Mouse (Mus musculus) forebrain, postnatal 0 days (tissue): ENCODE results near the gene Srrm1. TPM values are rescaled to one million over a fixed set of nuclear protein-coding genes. Genes with fewer than 3 reads are reported as not detected.

Experiments
- ATAC-seq: fragments of 200-750 bp; cut with Nextera tagmentation; 2 replicates; pipeline ENCODE4 v1.8.0; 2017; ENCODE audit warnings: mild to moderate bottlenecking, moderate library complexity
- DNase-seq: peaks from one replicate; pipeline ENCODE4 v3.0.0-alpha.2; 2015
- H3K27ac ChIP-seq: fragments of 300-500 bp; sonication (generic); 2 replicates; pipeline ENCODE4 v1.5.1; 2014; ENCODE audit warnings: low read depth, mild to moderate bottlenecking, antibody characterized with exemption, low read length, moderate library complexity, mixed read lengths
- H3K27me3 ChIP-seq: fragments of 300-500 bp; sonication (generic); 2 replicates; pipeline ENCODE4 v1.6.1; 2014; ENCODE audit warnings: mild to moderate bottlenecking, low read length, mixed read lengths; ENCODE audit not compliant: insufficient read depth
- H3K36me3 ChIP-seq: fragments of 300-500 bp; sonication (generic); 2 replicates; pipeline ENCODE4 v1.6.1; 2014; ENCODE audit warnings: mild to moderate bottlenecking, moderate library complexity; ENCODE audit not compliant: insufficient read depth
- H3K4me1 ChIP-seq: fragments of 300-500 bp; sonication (generic); 2 replicates; pipeline ENCODE4 v1.6.1; 2014; ENCODE audit warnings: antibody characterized with exemption; ENCODE audit not compliant: insufficient read depth
- H3K4me2 ChIP-seq: fragments of 300-500 bp; sonication (generic); 2 replicates; pipeline ENCODE4 v1.6.1; 2014; ENCODE audit warnings: low read depth, mild to moderate bottlenecking, moderate library complexity
- H3K4me3 ChIP-seq: fragments of 300-500 bp; sonication (generic); 2 replicates; pipeline ENCODE4 v1.5.1; 2014; ENCODE audit warnings: low read depth, low read length, mixed read lengths
- H3K9ac ChIP-seq: fragments of 300-500 bp; sonication (generic); 2 replicates; pipeline ENCODE4 v1.6.1; 2014; ENCODE audit warnings: mild to moderate bottlenecking
- H3K9me3 ChIP-seq: fragments of 300-500 bp; sonication (generic); 2 replicates; pipeline ENCODE4 v1.6.1; 2016; ENCODE audit warnings: low read length
- CTCF ChIP-seq: sonication (generic); IDR thresholded peaks from 2 replicates; pipeline ENCODE4 v1.5.1; 2016; ENCODE audit warnings: antibody characterized with exemption, control low read depth, low read depth
- WGBS: fragments of 180-500 bp; shearing (Covaris S2); extraction: QIAGEN DNeasy Blood & Tissue Kit; methylation state at CpG from one replicate; pipeline ENCODE4 v1.1.7; 2014; 5-methylcytosine and 5-hydroxymethylcytosine counted together
- polyA plus RNA-seq: library from polyadenylated mRNA; unstranded; fragments of >200 nt; fragmentation: Nextera tagmentation; extraction: Ambion mirVana; gene quantifications from 2 replicates; pipeline ENCODE4 v1.2.1, GENCODE M21; 2015
- total RNA-seq: library from RNA; depleted of rRNA; stranded (reverse); fragments of >200 nt; gene quantifications from 2 replicates; pipeline ENCODE4 v1.2.3, GENCODE M21; 2014

Srrm1 gene
- total and polyA plus RNA-seq, 2 experiments from 2014 or later = 46.6 to 173 TPM

DNA sequence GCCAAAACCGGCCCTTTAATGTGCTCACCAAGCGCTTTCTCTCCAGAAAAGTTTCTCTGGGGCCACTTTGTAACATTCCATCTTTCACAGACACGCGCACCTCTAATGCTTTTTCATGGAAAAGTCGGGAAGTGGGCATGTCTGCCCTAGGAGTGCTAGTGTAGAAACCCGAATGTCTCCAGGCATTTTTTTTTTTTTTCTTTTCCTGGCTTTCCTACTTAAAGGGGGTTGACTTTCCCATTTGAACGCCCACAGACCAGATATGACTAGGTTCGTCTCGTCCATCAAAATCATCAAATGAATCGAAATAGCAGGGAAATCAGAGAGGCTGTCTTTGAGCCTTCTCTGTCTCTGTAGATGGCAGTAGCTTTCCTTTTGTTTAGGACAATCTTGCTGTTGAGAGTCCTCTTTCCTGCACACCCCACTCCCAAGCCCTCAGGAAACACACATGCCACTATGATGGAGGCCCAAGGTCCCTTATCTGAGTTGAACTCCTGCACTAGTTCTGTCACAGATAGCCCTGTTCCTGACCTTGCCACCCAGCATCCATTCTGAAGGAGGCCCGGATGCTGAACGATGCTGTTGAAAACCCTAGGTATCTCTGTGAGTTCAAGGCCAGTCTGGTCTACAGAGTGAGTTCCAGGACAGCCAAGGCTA, 801 bp upstream of the Srrm1 start:
- H3K27ac ChIP-seq = peak overlapping the region; percentile 93
- DNase-seq = no peak
- peak overlapping the region; percentile 62 for H3K9ac ChIP-seq
- no peaks in the 10 kb centered on the region for H3K9me3 ChIP-seq
- ATAC-seq = no peak
- 19% methylated on average over 12 of the region's 12 CpGs for WGBS
- H3K4me3 ChIP-seq = peak overlapping the region; percentile 100
- H3K4me1 ChIP-seq = 0 out of 2 replicates have a peak, but pooled peaks cover 3% of the 10 kb centered on the region
- no peaks in the 10 kb centered on the region for H3K27me3 ChIP-seq
- no peaks in the 10 kb centered on the region for H3K36me3 ChIP-seq
- TF ChIP-seq CTCF = no peak
- peak overlapping the region; percentile 65 for H3K4me2 ChIP-seq

GRCm38 (mm10) chr4:135352326-135353065, 625 bp downstream of the Srrm1 start:
- Histone ChIP-seq H3K4me2 (peak overlapping the region; percentile 81), H3K9me3 (no peaks in the 10 kb centered on the region), H3K27ac (peak overlapping the region; percentile 94), H3K9ac (peak overlapping the region; percentile 99), H3K36me3 (no peaks in the 10 kb centered on the region), H3K4me3 (peak overlapping the region; percentile 100), H3K27me3 (no peaks in the 10 kb centered on the region), H3K4me1 (0 out of 2 replicates have a peak, but pooled peaks cover 3% of the 10 kb centered on the region)
- under 1% methylated on average over 62 of the region's 67 CpGs for WGBS
- ATAC-seq = peak; percentile 36
- no peak for TF ChIP-seq CTCF
- peak; percentile 29 for DNase-seq

DNA sequence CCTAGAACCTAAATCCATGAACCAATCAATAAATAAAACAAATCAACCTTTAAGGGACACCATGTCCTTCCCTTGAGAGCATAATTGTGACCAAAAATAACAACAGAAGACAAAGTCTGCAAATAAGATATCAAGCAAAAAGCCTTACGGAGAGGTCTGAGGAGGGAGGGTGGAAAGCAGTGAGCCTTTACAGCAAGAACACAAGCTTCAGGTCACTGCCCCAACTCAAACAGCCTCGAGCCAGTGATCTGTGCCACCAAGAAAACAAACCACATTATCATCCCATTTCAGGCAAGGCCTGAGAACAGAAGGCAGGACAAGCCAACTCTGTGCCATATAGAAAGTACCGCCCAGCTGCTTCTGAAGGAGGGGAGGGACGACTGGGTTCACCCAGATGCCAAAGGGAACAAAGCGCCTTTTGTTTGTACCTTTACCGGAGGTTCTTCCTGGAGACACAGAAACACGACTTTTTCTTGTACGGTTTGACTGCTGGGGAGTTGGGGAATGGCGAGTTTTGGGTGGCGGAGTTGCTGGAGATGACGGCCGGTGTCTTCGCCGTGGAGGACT, 15.7 kb downstream of the Srrm1 start:
- Histone ChIP-seq H3K9ac (no peak overlapping the region), H3K36me3 (peaks cover 78% of the 10 kb centered on the region), H3K4me3 (no peak overlapping the region), H3K9me3 (no peaks in the 10 kb centered on the region), H3K4me2 (no peak overlapping the region), H3K27ac (no peak overlapping the region), H3K4me1 (no peaks in the 10 kb centered on the region), H3K27me3 (no peaks in the 10 kb centered on the region)
- WGBS = 80% methylated on average over 14 of the region's 14 CpGs
- TF ChIP-seq CTCF = no peak
- DNase-seq (no peak), ATAC-seq (no peak)

GRCm38 (mm10) chr4:135336023-135336357, 17.1 kb downstream of the Srrm1 start:
- ATAC-seq (no peak), DNase-seq (no peak)
- H3K27me3 ChIP-seq = no peaks in the 10 kb centered on the region
- H3K27ac ChIP-seq = no peak overlapping the region
- WGBS = 90% methylated on average over 3 of the region's 3 CpGs
- no peak overlapping the region for H3K4me2 ChIP-seq
- TF ChIP-seq CTCF = no peak
- H3K4me3 ChIP-seq = no peak overlapping the region
- no peaks in the 10 kb centered on the region for H3K9me3 ChIP-seq
- H3K36me3 ChIP-seq = peaks cover 79% of the 10 kb centered on the region
- no peak overlapping the region for H3K9ac ChIP-seq
- no peaks in the 10 kb centered on the region for H3K4me1 ChIP-seq

- no peak overlapping the region for H3K27ac ChIP-seq
- WGBS = 81% methylated on average over 9 of the region's 9 CpGs
- H3K36me3 ChIP-seq = peaks cover 78% of the 10 kb centered on the region
- H3K4me3 ChIP-seq = no peak overlapping the region
- ATAC-seq = no peak
- H3K9me3 ChIP-seq = no peaks in the 10 kb centered on the region
- no peak overlapping the region for H3K4me2 ChIP-seq
- no peak overlapping the region for H3K9ac ChIP-seq
- no peaks in the 10 kb centered on the region for H3K4me1 ChIP-seq
- DNase-seq = no peak
- TF ChIP-seq CTCF = no peak
- H3K27me3 ChIP-seq = no peaks in the 10 kb centered on the region
Observed at GRCm38 (mm10) chr4:135335327-135336022, 17.6 kb downstream of the Srrm1 start.

GRCm38 (mm10) chr4:135326469-135326868, 26.7 kb downstream of the Srrm1 start:
- Histone ChIP-seq H3K4me1 (no peaks in the 10 kb centered on the region), H3K27ac (no peak overlapping the region), H3K4me2 (no peak overlapping the region), H3K9ac (no peak overlapping the region), H3K4me3 (no peak overlapping the region), H3K36me3 (peaks cover 92% of the 10 kb centered on the region), H3K9me3 (no peaks in the 10 kb centered on the region), H3K27me3 (no peaks in the 10 kb centered on the region)
- DNase-seq (no peak), ATAC-seq (no peak)
- 94% methylated on average over 3 of the region's 3 CpGs for WGBS
- no peak for TF ChIP-seq CTCF
